Comparison of ENCODE assay signal across 8 mouse cellular contexts in genomic region chr12:83632680-83633025, GRCm38 (mm10). TPM values are rescaled to one million over a fixed set of nuclear protein-coding genes. Genes with fewer than 3 reads are reported as not detected.
DNase-seq lines count a peak whose midpoint lies in the region; ATAC-seq and TF ChIP-seq lines count a peak whose summit lies in the region.

No protein-coding gene starts in this region.

- H3K27me3 ChIP-seq in embryonic facial prominence, embryonic 11.5 days (ENCODE audit: control insufficient read depth, insufficient read depth, low read length) = no peaks in the 10 kb centered on the region
- no peaks in the 10 kb centered on the region for H3K27me3 ChIP-seq in kidney, adult 2 months (replicated peaks; ENCODE audit: control insufficient read depth, insufficient read depth, low read length)
- H3K27me3 ChIP-seq in limb, embryonic 15.5 days = no peaks in the 10 kb centered on the region
- H3K27me3 ChIP-seq in stomach, postnatal 0 days (ENCODE audit: control insufficient read depth, insufficient read depth, low read length) = no peaks in the 10 kb centered on the region

- no peak for TF ChIP-seq POLR2A in kidney, adult 2 months (IDR thresholded peaks at IDR 0.05; ENCODE audit: low read depth, low read length)

- H3K4me1 ChIP-seq in embryonic facial prominence, embryonic 11.5 days (ENCODE audit: control insufficient read depth, insufficient read depth, low read length) = no peaks in the 10 kb centered on the region
- no peaks in the 10 kb centered on the region for H3K4me1 ChIP-seq in kidney, adult 2 months (ENCODE audit: control insufficient read depth, insufficient read depth, low read length)
- H3K4me1 ChIP-seq in limb, embryonic 15.5 days = no peaks in the 10 kb centered on the region
- no peaks in the 10 kb centered on the region for H3K4me1 ChIP-seq in stomach, postnatal 0 days (replicated peaks; ENCODE audit: control insufficient read depth, insufficient read depth)

- DNase-seq in 3134 (ENCODE audit: extremely low read depth, insufficient read length, low spot score) = peak; percentile 75
- peak; percentile 42 to 50 for DNase-seq in adrenal gland, adult 18-20 months (ENCODE audit: low spot score in 2 of 2)
- DNase-seq in embryonic facial prominence, embryonic 11.5 days (ENCODE audit: low spot score) = peak; percentile 61
- DNase-seq in heart, adult 18-20 months = peak; percentile 32 to 59
- peak; percentile 40 for DNase-seq in kidney, adult 2 months
- DNase-seq in naive thymus-derived CD4-positive, alpha-beta T cell, adult 2 months (ENCODE audit: low read depth) = peak; percentile 68
- DNase-seq in stomach, postnatal 0 days (ENCODE audit: low spot score) = peak; percentile 59

- no peaks in the 10 kb centered on the region for H3K9me3 ChIP-seq in embryonic facial prominence, embryonic 11.5 days (replicated peaks; ENCODE audit: control insufficient read depth, low read length)
- H3K9me3 ChIP-seq in limb, embryonic 15.5 days = no peaks in the 10 kb centered on the region
- no peaks in the 10 kb centered on the region for H3K9me3 ChIP-seq in stomach, postnatal 0 days (ENCODE audit: control insufficient read depth, low read length)

- TF ChIP-seq EP300 in stomach, postnatal 0 days (optimal IDR thresholded peaks at IDR 0.05) = no peak

- H3K4me3 ChIP-seq in embryonic facial prominence, embryonic 11.5 days (ENCODE audit: low read depth, low read length) = peak overlapping the region; percentile 96
- peak overlapping the region; percentile 99 for H3K4me3 ChIP-seq in kidney, adult 2 months (ENCODE audit: insufficient read depth, low read depth, low read length)
- H3K4me3 ChIP-seq in limb, embryonic 15.5 days = peak overlapping the region; percentile 74
- peak overlapping the region; percentile 66 for H3K4me3 ChIP-seq in stomach, postnatal 0 days (ENCODE audit: low read depth, low read length)

- TF ChIP-seq CTCF in kidney, adult 2 months (conservative IDR thresholded peaks at IDR 0.05; ENCODE audit: insufficient read depth, insufficient read length, low read depth, low read length) = no peak
- no peak for TF ChIP-seq CTCF in stomach, postnatal 0 days (IDR thresholded peaks at IDR 0.05; ENCODE audit: low read depth)

- peak; percentile 63 for ATAC-seq in embryonic facial prominence, embryonic 11.5 days (replicated peaks; ENCODE audit: insufficient number of reproducible peaks, low FRiP score, low TSS enrichment, low read depth)
- ATAC-seq in limb, embryonic 15.5 days (ENCODE audit: insufficient number of reproducible peaks, low FRiP score, low TSS enrichment, low read depth) = no peak
- ATAC-seq in stomach, postnatal 0 days (ENCODE audit: low FRiP score, low TSS enrichment) = peak; percentile 38

- peak overlapping the region; percentile 99 for H3K9ac ChIP-seq in embryonic facial prominence, embryonic 11.5 days (replicated peaks; ENCODE audit: low read length)
- H3K9ac ChIP-seq in limb, embryonic 15.5 days = peak overlapping the region; percentile 92
- H3K9ac ChIP-seq in stomach, postnatal 0 days (ENCODE audit: low read length) = peak overlapping the region; percentile 82

- peaks cover 4% of the 10 kb centered on the region for H3K36me3 ChIP-seq in embryonic facial prominence, embryonic 11.5 days (replicated peaks; ENCODE audit: control insufficient read depth, insufficient read depth, low read depth, low read length)
- no peaks in the 10 kb centered on the region for H3K36me3 ChIP-seq in kidney, adult 2 months (ENCODE audit: control insufficient read depth, insufficient read depth, low read length)
- peaks cover 21% of the 10 kb centered on the region; the same call in 1 of the 2 replicates for H3K36me3 ChIP-seq in limb, embryonic 15.5 days
- peaks cover 4% of the 10 kb centered on the region; the same call in 1 of the 2 replicates for H3K36me3 ChIP-seq in stomach, postnatal 0 days (ENCODE audit: control insufficient read depth, insufficient read depth, low read length)

- H3K4me2 ChIP-seq in embryonic facial prominence, embryonic 11.5 days (ENCODE audit: low read depth, low read length) = peak overlapping the region; percentile 55
- H3K4me2 ChIP-seq in limb, embryonic 15.5 days = peak overlapping the region; percentile 51
- peak overlapping the region; percentile 74 for H3K4me2 ChIP-seq in stomach, postnatal 0 days (replicated peaks; ENCODE audit: low read depth)

- WGBS in embryonic facial prominence, embryonic 11.5 days = under 1% methylated on average over 20 of the region's 20 CpGs
- 0% methylated on average over 20 of the region's 20 CpGs for WGBS in kidney, adult 2 months
- WGBS in limb, embryonic 15.5 days = 1% methylated on average over 20 of the region's 20 CpGs
- under 1% methylated on average over 20 of the region's 20 CpGs for WGBS in stomach, postnatal 0 days

- H3K27ac ChIP-seq in embryonic facial prominence, embryonic 11.5 days (replicated peaks; ENCODE audit: low read depth, low read length) = peak overlapping the region; percentile 94
- peak overlapping the region; percentile 85 for H3K27ac ChIP-seq in kidney, adult 2 months (ENCODE audit: insufficient read depth, low read depth, low read length)
- H3K27ac ChIP-seq in limb, embryonic 15.5 days = peak overlapping the region; percentile 97
- peak overlapping the region; percentile 98 for H3K27ac ChIP-seq in stomach, postnatal 0 days (replicated peaks)

RNA-seq across cellular contexts. Expression of gene Rbm25, which starts 1.6 kb away (rescaled TPM):
- 10 to 100 TPM; 76.5 to 89.7 TPM for total RNA-seq in adrenal gland, adult 18-20 months (2021)
- polyA plus RNA-seq in embryonic facial prominence, embryonic 11.5 days (2014; fragmentation: Nextera tagmentation; extraction: Ambion mirVana) = 254 and 265 TPM in 2 replicates
- 10 to 100 TPM; 39.9 to 47.7 TPM for total RNA-seq in heart, adult 18-20 months (2021)
- 17.9 and 21.2 TPM in 2 replicates for polyA plus RNA-seq in kidney, adult 2 months (2012; rRNA removed)
- polyA plus RNA-seq in limb, embryonic 15.5 days (2015; fragmentation: Nextera tagmentation; extraction: Ambion mirVana) = 225 and 234 TPM in 2 replicates
- 105 and 115 TPM in 2 replicates for polyA plus RNA-seq in stomach, postnatal 0 days (2015; fragmentation: Nextera tagmentation; extraction: Ambion mirVana)

RNA-seq across cellular contexts. Expression of gene Zfyve1, which starts 35.6 kb away (rescaled TPM):
- 10 to 100 TPM; 28.7 to 37.1 TPM for total RNA-seq in adrenal gland, adult 18-20 months (2021)
- 16.7 and 17.0 TPM in 2 replicates for polyA plus RNA-seq in embryonic facial prominence, embryonic 11.5 days (2014; fragmentation: Nextera tagmentation; extraction: Ambion mirVana)
- 10 to 100 TPM; 15.3 to 15.5 TPM for total RNA-seq in heart, adult 18-20 months (2021)
- polyA plus RNA-seq in kidney, adult 2 months (2012; rRNA removed) = 29.0 and 32.0 TPM in 2 replicates
- polyA plus RNA-seq in limb, embryonic 15.5 days (2015; fragmentation: Nextera tagmentation; extraction: Ambion mirVana) = 17.9 and 18.2 TPM in 2 replicates
- polyA plus RNA-seq in stomach, postnatal 0 days (2015; fragmentation: Nextera tagmentation; extraction: Ambion mirVana) = 7.6 and 8.2 TPM in 2 replicates

RNA-seq across cellular contexts. Expression of gene Psen1, which starts 55.3 kb away (rescaled TPM):
- 10 to 100 TPM; 56.4 to 67.8 TPM for total RNA-seq in adrenal gland, adult 18-20 months (2021)
- polyA plus RNA-seq in embryonic facial prominence, embryonic 11.5 days (2014; fragmentation: Nextera tagmentation; extraction: Ambion mirVana) = 69.8 and 70.8 TPM in 2 replicates
- 10 to 100 TPM; 29.2 to 35.0 TPM for total RNA-seq in heart, adult 18-20 months (2021)
- polyA plus RNA-seq in kidney, adult 2 months (2012; rRNA removed) = 32.7 and 39.0 TPM in 2 replicates
- 85.6 and 86.0 TPM in 2 replicates for polyA plus RNA-seq in limb, embryonic 15.5 days (2015; fragmentation: Nextera tagmentation; extraction: Ambion mirVana)
- polyA plus RNA-seq in stomach, postnatal 0 days (2015; fragmentation: Nextera tagmentation; extraction: Ambion mirVana) = 64.7 and 67.2 TPM in 2 replicates
